Mouse (Mus musculus) thymus, adult 18-20 months (tissue): ENCODE measurements at regions not wholly inside any gene's neighbourhood (a gene's known extent, or its start where the extent isn't known, plus 50 kb on each side); places are given as distances from the start of the nearest gene placed in this dataset.
"Not testable (repeated sequence)": the region's sequence is repeated elsewhere in the genome, so short reads cannot be mapped to it uniquely, and the experiment has no call there.

Source experiments
- DNase-seq, 2 experiments: peaks; one replicate each; pipeline ENCODE4 v3.0.0; 2022; ENCODE audit warnings: mixed read lengths in 2 of 2

- DNase-seq: no peak
These were observed 180.3 kb downstream of the Tmx1 start for GRCm38 (mm10) chr12:70633194-70633593.

- DNase-seq: no peak
These were observed 180.9 kb downstream of the Tmx1 start for GRCm38 (mm10) chr12:70633622-70634365.

- no peak for DNase-seq
These were observed 183.1 kb downstream of the Tmx1 start for GRCm38 (mm10) chr12:70635997-70636396.

- no peak for DNase-seq
These were observed 185.1 kb upstream of the Frmd6 start for GRCm38 (mm10) chr12:70640186-70640585.

GRCm38 (mm10) chr12:70644910-70645309 lies 180.4 kb upstream of the Frmd6 start:
- DNase-seq: no peak

GRCm38 (mm10) chr12:70645407-70645806 lies 179.9 kb upstream of the Frmd6 start:
- no peak for DNase-seq

GRCm38 (mm10) chr12:70647516-70647915 lies 177.8 kb upstream of the Frmd6 start:
- no peak for DNase-seq

GRCm38 (mm10) chr12:70648179-70648811 lies 177.0 kb upstream of the Frmd6 start:
- DNase-seq: no peak

GRCm38 (mm10) chr12:70648812-70649188 lies 176.5 kb upstream of the Frmd6 start:
- no peak for DNase-seq

GRCm38 (mm10) chr12:70649691-70650090 lies 175.6 kb upstream of the Frmd6 start:
- no peak for DNase-seq

- no peak for DNase-seq
These were observed 174.8 kb upstream of the Frmd6 start for GRCm38 (mm10) chr12:70650470-70650869.

GRCm38 (mm10) chr12:70652751-70653150 lies 172.6 kb upstream of the Frmd6 start:
- DNase-seq: no peak

GRCm38 (mm10) chr12:70653971-70654370 lies 171.3 kb upstream of the Frmd6 start:
- DNase-seq: no peak

- DNase-seq: no peak
These were observed 170.8 kb upstream of the Frmd6 start for GRCm38 (mm10) chr12:70654546-70654945.

GRCm38 (mm10) chr12:70655411-70655811 lies 169.9 kb upstream of the Frmd6 start:
- DNase-seq: no peak

- DNase-seq: no peak
These were observed 169.3 kb upstream of the Frmd6 start for GRCm38 (mm10) chr12:70655900-70656544.

- DNase-seq: peak in 1 of 2 experiments; percentile 30
These were observed 168.4 kb upstream of the Frmd6 start for GRCm38 (mm10) chr12:70656805-70657492.

GRCm38 (mm10) chr12:70657493-70657810 lies 167.9 kb upstream of the Frmd6 start:
- no peak for DNase-seq

GRCm38 (mm10) chr12:70658106-70658505 lies 167.2 kb upstream of the Frmd6 start:
- no peak for DNase-seq

- DNase-seq: no peak
These were observed 164.9 kb upstream of the Frmd6 start for GRCm38 (mm10) chr12:70660388-70660787.

- DNase-seq: not testable (repeated sequence)
These were observed 157.2 kb upstream of the Frmd6 start for GRCm38 (mm10) chr12:70668158-70668557.

GRCm38 (mm10) chr12:70672115-70672514 lies 153.2 kb upstream of the Frmd6 start:
- no peak for DNase-seq

GRCm38 (mm10) chr12:70673188-70673587 lies 152.1 kb upstream of the Frmd6 start:
- DNase-seq: no peak

GRCm38 (mm10) chr12:70674144-70674543 lies 151.2 kb upstream of the Frmd6 start:
- no peak for DNase-seq
